Mouse (Mus musculus) stomach, postnatal 0 days (tissue): Measurements from ENCODE around the gene Dhx37. TPM values are rescaled to one million over a fixed set of nuclear protein-coding genes. Genes with fewer than 3 reads are reported as not detected.
A peak's percentile ranks its signal among the peaks of the same experiment; 100 is the strongest.

Experiments used
- ATAC-seq: fragments of 200-750 bp; cut with Nextera tagmentation; 2 replicates; pipeline ENCODE4 v1.8.0; 2017; ENCODE audit not compliant: low FRiP score, low TSS enrichment
- DNase-seq: peaks from one replicate; pipeline ENCODE4 v3.0.0-alpha.2; 2016; ENCODE audit warnings: low spot score
- H3K27ac ChIP-seq: fragments of 300-500 bp; sonication (generic); replicated peaks from 2 replicates; pipeline ENCODE4 v1.5.1; 2014; ENCODE audit warnings: mild to moderate bottlenecking, control low read depth
- H3K27me3 ChIP-seq: fragments of 300-500 bp; sonication (generic); 2 replicates; pipeline ENCODE4 v1.6.1; 2014; ENCODE audit warnings: low read length; ENCODE audit not compliant: control insufficient read depth, insufficient read depth
- H3K36me3 ChIP-seq: fragments of 300-500 bp; sonication (generic); 2 replicates; pipeline ENCODE4 v1.6.1; 2014; ENCODE audit warnings: low read length, mixed read lengths; ENCODE audit not compliant: control insufficient read depth, insufficient read depth
- H3K4me1 ChIP-seq: fragments of 300-500 bp; sonication (generic); replicated peaks from 2 replicates; pipeline ENCODE4 v1.6.1; 2014; ENCODE audit warnings: antibody characterized with exemption; ENCODE audit not compliant: control insufficient read depth, insufficient read depth
- H3K4me2 ChIP-seq: fragments of 300-500 bp; sonication (generic); replicated peaks from 2 replicates; pipeline ENCODE4 v1.6.1; 2014; ENCODE audit warnings: low read depth, mild to moderate bottlenecking, control low read depth, moderate library complexity
- H3K4me3 ChIP-seq: fragments of 300-500 bp; sonication (generic); 2 replicates; pipeline ENCODE4 v1.5.1; 2014; ENCODE audit warnings: low read depth, low read length, control low read depth
- H3K9ac ChIP-seq: fragments of 300-500 bp; sonication (generic); 2 replicates; pipeline ENCODE4 v1.6.1; 2014; ENCODE audit warnings: mild to moderate bottlenecking, low read length, control low read depth, mixed read lengths
- H3K9me3 ChIP-seq: fragments of 300-500 bp; sonication (generic); 2 replicates; pipeline ENCODE4 v1.6.1; 2016; ENCODE audit warnings: low read length; ENCODE audit not compliant: control insufficient read depth
- CTCF ChIP-seq: IDR thresholded peaks from 2 replicates; pipeline ENCODE4 v1.5.1; 2016; ENCODE audit warnings: antibody characterized with exemption, low read depth, mild to moderate bottlenecking, moderate library complexity
- EP300 ChIP-seq: optimal IDR thresholded peaks from 2 replicates; pipeline ENCODE3; 2016; ENCODE audit warnings: antibody characterized with exemption
- WGBS: fragments of 180-500 bp; shearing (Covaris S2); extraction: QIAGEN DNeasy Blood & Tissue Kit; methylation state at CpG from one replicate; pipeline ENCODE4 v1.1.7; 2014; 5-methylcytosine and 5-hydroxymethylcytosine counted together
- polyA plus RNA-seq: library from polyadenylated mRNA; unstranded; fragments of >200 nt; fragmentation: Nextera tagmentation; extraction: Ambion mirVana; gene quantifications from 2 replicates; pipeline ENCODE4 v1.2.1, GENCODE M21; 2015

The Dhx37 gene
- polyA plus RNA-seq, 1 experiment from 2014 or later = 3.3 TPM

DNA sequence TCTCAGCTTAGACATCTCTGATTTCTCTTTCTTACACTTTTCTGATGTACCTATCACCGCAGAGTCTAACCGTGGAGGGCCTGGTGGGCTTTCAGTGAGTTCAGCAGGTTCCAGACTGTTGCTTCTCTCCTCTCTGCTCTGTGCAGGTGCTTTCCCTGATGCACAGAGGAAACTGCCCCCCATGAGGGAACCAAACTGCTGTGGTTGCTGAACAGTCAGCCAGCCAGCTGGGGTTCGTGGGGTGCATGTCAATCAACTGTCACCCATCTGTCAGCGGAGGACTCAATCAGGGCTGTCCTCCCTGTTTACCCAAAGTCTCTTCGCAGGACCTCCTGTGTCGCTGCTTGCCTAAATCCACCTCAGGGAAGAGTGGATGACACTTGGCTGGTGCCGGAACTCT is 56.7 kb downstream of the Dhx37 start:
- Histone ChIP-seq H3K9ac (no peak overlapping the region), H3K27ac (no peak overlapping the region), H3K4me1 (no peaks in the 10 kb centered on the region), H3K27me3 (no peaks in the 10 kb centered on the region), H3K4me3 (no peak overlapping the region), H3K4me2 (no peak overlapping the region), H3K9me3 (no peaks in the 10 kb centered on the region), H3K36me3 (no peaks in the 10 kb centered on the region)
- DNase-seq (no peak), ATAC-seq (no peak)
- TF ChIP-seq CTCF (no peak), EP300 (no peak)
- WGBS = 66% methylated on average over 7 of the region's 7 CpGs

DNA sequence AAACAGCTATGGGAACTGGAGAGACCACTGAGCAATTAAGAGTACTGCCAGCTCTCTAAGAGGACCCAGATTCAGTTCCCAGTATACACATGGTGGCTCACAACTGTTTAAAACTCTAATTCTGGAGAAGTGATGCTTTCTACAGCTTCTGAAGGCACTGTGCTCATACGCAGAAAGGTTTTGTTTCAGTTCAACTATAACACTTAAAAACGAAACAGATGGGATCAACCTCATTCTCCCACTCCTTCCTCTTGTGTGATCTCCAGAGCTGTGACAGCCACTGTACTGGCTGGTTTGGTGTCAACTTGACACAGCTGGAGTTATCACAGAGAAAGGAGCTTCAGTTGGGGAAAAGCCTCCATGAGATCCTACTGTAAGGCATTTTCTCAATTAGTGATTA is 58.0 kb downstream of the Dhx37 start:
- WGBS = 79% methylated on average over 2 of the region's 2 CpGs
- no peaks in the 10 kb centered on the region for H3K9me3 ChIP-seq
- DNase-seq (no peak), ATAC-seq (no peak)
- no peaks in the 10 kb centered on the region for H3K36me3 ChIP-seq
- no peak overlapping the region for H3K4me3 ChIP-seq
- no peaks in the 10 kb centered on the region for H3K4me1 ChIP-seq
- no peak overlapping the region for H3K9ac ChIP-seq
- no peak overlapping the region for H3K27ac ChIP-seq
- no peaks in the 10 kb centered on the region for H3K27me3 ChIP-seq
- TF ChIP-seq CTCF (no peak), EP300 (no peak)
- no peak overlapping the region for H3K4me2 ChIP-seq

DNA sequence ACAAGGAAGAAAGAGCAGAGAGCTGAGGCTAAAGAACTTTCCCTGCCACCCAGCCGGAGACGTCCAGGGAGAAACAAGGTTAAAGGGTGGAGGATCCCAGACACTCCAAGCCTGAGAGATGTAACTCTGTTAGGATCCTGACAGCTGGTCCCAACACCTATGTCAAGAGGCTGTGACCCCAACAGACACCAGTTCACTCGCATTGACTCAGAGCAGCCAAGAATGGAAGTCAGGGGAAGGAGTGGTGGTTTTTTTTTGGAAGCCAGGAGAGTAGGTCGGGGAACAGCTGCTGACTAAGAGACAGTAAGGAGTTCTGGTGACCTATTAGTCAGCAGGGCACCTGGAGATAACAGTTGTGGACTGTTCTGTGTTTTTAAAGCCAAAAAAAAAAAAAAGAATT is 61.9 kb downstream of the Dhx37 start:
- WGBS = 73% methylated on average over 4 of the region's 4 CpGs
- no peak overlapping the region for H3K27ac ChIP-seq
- ATAC-seq (no peak), DNase-seq (no peak)
- H3K4me1 ChIP-seq = no peaks in the 10 kb centered on the region
- H3K9me3 ChIP-seq = no peaks in the 10 kb centered on the region
- no peaks in the 10 kb centered on the region for H3K27me3 ChIP-seq
- no peaks in the 10 kb centered on the region for H3K36me3 ChIP-seq
- TF ChIP-seq EP300 (no peak), CTCF (no peak)
- no peak overlapping the region for H3K4me3 ChIP-seq
- no peak overlapping the region for H3K4me2 ChIP-seq
- no peak overlapping the region for H3K9ac ChIP-seq

- Histone ChIP-seq H3K27me3 (no peaks in the 10 kb centered on the region), H3K9me3 (no peaks in the 10 kb centered on the region), H3K4me1 (no peaks in the 10 kb centered on the region), H3K9ac (no peak overlapping the region), H3K4me3 (no peak overlapping the region), H3K36me3 (no peaks in the 10 kb centered on the region), H3K27ac (no peak overlapping the region), H3K4me2 (no peak overlapping the region)
- WGBS = 67% methylated on average over 7 of the region's 7 CpGs
- ATAC-seq (no peak), DNase-seq (no peak)
- TF ChIP-seq EP300 = no peak
- peak; percentile 41 for TF ChIP-seq CTCF
Measured at GRCm38 (mm10) chr5:125370950-125371693, 62.8 kb downstream of the Dhx37 start.

DNA sequence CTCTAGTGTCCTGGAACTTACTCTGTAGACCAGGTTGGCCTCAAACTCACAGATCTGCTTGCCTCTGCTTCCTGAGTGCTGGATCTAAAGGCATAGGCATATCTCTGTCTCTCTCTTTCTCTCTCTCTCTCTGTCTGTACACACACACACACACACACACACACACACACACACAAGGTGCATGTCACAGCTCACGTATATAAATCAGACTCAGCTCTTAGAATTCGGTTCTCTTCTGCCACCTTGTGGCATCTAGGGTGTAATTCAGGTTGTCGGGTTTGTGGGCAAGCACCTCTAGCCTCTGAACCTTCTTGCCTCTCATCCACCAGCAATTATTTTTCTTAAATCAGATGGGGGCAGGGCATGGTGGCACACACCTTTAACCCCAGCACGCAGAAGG is 65.4 kb downstream of the Dhx37 start:
- Histone ChIP-seq H3K4me3 (no peak overlapping the region), H3K9ac (no peak overlapping the region), H3K9me3 (no peaks in the 10 kb centered on the region), H3K36me3 (no peaks in the 10 kb centered on the region), H3K27me3 (no peaks in the 10 kb centered on the region), H3K27ac (no peak overlapping the region), H3K4me2 (no peak overlapping the region), H3K4me1 (no peaks in the 10 kb centered on the region)
- peak; percentile 54 for DNase-seq
- TF ChIP-seq EP300 (no peak), CTCF (peak; percentile 90)
- WGBS = 0% methylated on average over 4 of the region's 4 CpGs
- ATAC-seq = peak; percentile 30

DNA sequence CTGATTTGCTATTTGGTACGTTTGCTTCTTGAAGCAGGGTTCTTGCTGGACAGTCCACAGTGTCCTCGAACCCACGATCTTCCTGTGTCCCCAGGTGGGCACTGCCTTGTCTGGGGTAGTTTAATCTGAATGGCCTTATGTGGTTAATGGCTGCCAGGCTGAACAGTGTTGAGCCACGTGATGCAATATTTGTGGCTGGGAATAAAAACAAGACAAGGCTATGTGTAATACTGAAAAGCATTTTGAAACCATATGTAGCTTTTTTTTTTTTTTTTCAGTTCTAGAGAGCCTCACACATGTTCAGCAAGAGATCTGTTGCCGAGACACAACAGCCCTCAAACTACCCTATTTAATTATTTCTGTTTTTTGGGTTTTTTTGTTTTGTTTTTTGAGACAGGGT is 65.8 kb downstream of the Dhx37 start:
- WGBS = 60% methylated on average over 5 of the region's 5 CpGs
- ATAC-seq = no peak

More for the DNA sequence above, 65.8 kb downstream of the Dhx37 start:
- no peak overlapping the region for H3K4me3 ChIP-seq
- TF ChIP-seq CTCF (no peak), EP300 (no peak)
- H3K9ac ChIP-seq = no peak overlapping the region
- H3K27me3 ChIP-seq = no peaks in the 10 kb centered on the region
- no peak for DNase-seq
- no peak overlapping the region for H3K4me2 ChIP-seq
- H3K4me1 ChIP-seq = no peaks in the 10 kb centered on the region
- no peaks in the 10 kb centered on the region for H3K36me3 ChIP-seq
- no peaks in the 10 kb centered on the region for H3K9me3 ChIP-seq
- no peak overlapping the region for H3K27ac ChIP-seq
